In genomic region chr12:12367423-12367822, GRCm38 (mm10) we compare ENCODE assay signal across 24 mouse cellular contexts.
DNase-seq lines count a peak whose midpoint lies in the region; ATAC-seq and TF ChIP-seq lines count a peak whose summit lies in the region.
"Had no signal": no experiment of that assay in that cellular context is flagged by ENCODE, and none has a peak within 500 bp of the region (broad histone marks: within the 10 kb centered on the region; RNA-seq: fewer than 3 reads in every experiment).

No protein-coding gene starts in this region.

- H3K9ac ChIP-seq in liver, postnatal 0 days (replicated peaks), result no peak overlapping the region
- H3K9ac ChIP-seq: embryonic facial prominence, embryonic 15.5 days; hindbrain, embryonic 13.5 days; liver, embryonic 13.5 days; lung, embryonic 14.5 days; midbrain, embryonic 13.5 days had no signal

- no peak for TF ChIP-seq EP300 in liver, postnatal 0 days (IDR thresholded peaks at IDR 0.05; ENCODE audit: low read depth)

- no peaks in the 10 kb centered on the region for H3K9me3 ChIP-seq in midbrain, embryonic 10.5 days (replicated peaks)
- H3K9me3 ChIP-seq in liver, postnatal 0 days (ENCODE audit: low read length), result no peaks in the 10 kb centered on the region
- H3K9me3 ChIP-seq: embryonic facial prominence, embryonic 15.5 days; hindbrain, embryonic 13.5 days; liver, embryonic 13.5 days; midbrain, embryonic 13.5 days had no signal

- no peak for ATAC-seq in liver, postnatal 0 days
- ATAC-seq: inflammation-experienced regulatory T-cells, adult 6 months; midbrain, embryonic 13.5 days had no signal

- intact Hi-C loops in left cerebral cortex, postnatal 4 days (cut with DNase I), result no loop called here

- peak; percentile 44 for DNase-seq in left cerebral cortex, adult 11 months (ENCODE audit: low spot score)
- DNase-seq in left cerebral cortex, postnatal 4 days, result no peak
- DNase-seq in frontal cortex, postnatal 14 days (ENCODE audit: low spot score in 2 of 2), result peak; percentile 19 to 22
- peak; percentile 65 to 69 for DNase-seq in left cerebral cortex, adult 9 months (ENCODE audit: low spot score in 2 of 2)
- DNase-seq in right cerebral cortex, postnatal 25 days, result peak; percentile 43
- DNase-seq in midbrain, embryonic 10.5 days (ENCODE audit: low spot score), result no peak
- DNase-seq in adrenal gland, postnatal 25 days, result no peak
- no peak for DNase-seq in liver, postnatal 0 days
- DNase-seq: adrenal gland, adult 2 months; B cell, adult 2 months; cerebellum, adult 8-10 months; gastrocnemius, postnatal 14 days; heart, adult 11 months; kidney, adult 2 months; liver, embryonic 13.5 days; lung, embryonic 14.5 days; spleen, adult 18-20 months had no signal

- no peaks in the 10 kb centered on the region for H3K27me3 ChIP-seq in midbrain, embryonic 10.5 days (ENCODE audit: low read depth, poor library complexity, severe bottlenecking)
- no peaks in the 10 kb centered on the region for H3K27me3 ChIP-seq in liver, postnatal 0 days (ENCODE audit: insufficient read depth, low read length)
- H3K27me3 ChIP-seq: CH12.LX; embryonic facial prominence, embryonic 15.5 days; hindbrain, embryonic 13.5 days; liver, embryonic 13.5 days; midbrain, embryonic 13.5 days had no signal

- no peak overlapping the region for H3K4me2 ChIP-seq in liver, postnatal 0 days (ENCODE audit: low read depth, low read length)
- H3K4me2 ChIP-seq: embryonic facial prominence, embryonic 15.5 days; hindbrain, embryonic 13.5 days; liver, embryonic 13.5 days; lung, embryonic 14.5 days; midbrain, embryonic 13.5 days had no signal

- H3K4me3 ChIP-seq in midbrain, embryonic 10.5 days, result no peak overlapping the region
- H3K4me3 ChIP-seq in liver, postnatal 0 days (ENCODE audit: low read depth, low read length), result no peak overlapping the region
- H3K4me3 ChIP-seq: embryonic facial prominence, embryonic 15.5 days; hindbrain, embryonic 13.5 days; liver, embryonic 13.5 days; midbrain, embryonic 13.5 days had no signal

- H3K27ac ChIP-seq in midbrain, embryonic 10.5 days (replicated peaks), result no peak overlapping the region
- H3K27ac ChIP-seq in liver, postnatal 0 days (ENCODE audit: low read depth), result no peak overlapping the region
- H3K27ac ChIP-seq: embryonic facial prominence, embryonic 15.5 days; hindbrain, embryonic 13.5 days; kidney, postnatal 0 days; liver, embryonic 13.5 days; midbrain, embryonic 13.5 days had no signal

- H3K4me1 ChIP-seq in midbrain, embryonic 10.5 days, result no peaks in the 10 kb centered on the region
- no peaks in the 10 kb centered on the region for H3K4me1 ChIP-seq in liver, postnatal 0 days (ENCODE audit: insufficient read depth)
- H3K4me1 ChIP-seq: embryonic facial prominence, embryonic 15.5 days; hindbrain, embryonic 13.5 days; liver, embryonic 13.5 days; midbrain, embryonic 13.5 days had no signal

- no peak for TF ChIP-seq CTCF in liver, postnatal 0 days (IDR thresholded peaks at IDR 0.05; ENCODE audit: low read depth)

- WGBS in midbrain, embryonic 10.5 days, result 89% methylated on average over 5 of the region's 5 CpGs
- 72% methylated on average over 5 of the region's 5 CpGs for WGBS in liver, postnatal 0 days (ENCODE audit: insufficient replicate concordance)

- H3K36me3 ChIP-seq in midbrain, embryonic 10.5 days, result 0 out of 2 replicates have a peak, but pooled peaks cover 5% of the 10 kb centered on the region
- H3K36me3 ChIP-seq in liver, postnatal 0 days (replicated peaks; ENCODE audit: insufficient read depth, low read length), result no peaks in the 10 kb centered on the region
- H3K36me3 ChIP-seq: G1E; liver, embryonic 13.5 days had no signal

Comparison
In these comparisons a context has a peak if more than half of its experiments do, and no peak if none do; other contexts are left out.
1. DNase-seq: peak in left cerebral cortex, adult 11 months (single experiment), frontal cortex, postnatal 14 days (2 of 2), left cerebral cortex, adult 9 months (2 of 2) and right cerebral cortex, postnatal 25 days (single experiment); none in left cerebral cortex, postnatal 4 days (single experiment), midbrain, embryonic 10.5 days (single experiment), adrenal gland, postnatal 25 days (single experiment) and liver, postnatal 0 days (single experiment).